Mouse (Mus musculus): ENCODE measurements around the gene Myh3.

- TF ChIP-seq POLR2A (IDR thresholded peaks at IDR 0.05; ENCODE audit: control insufficient read depth, low read depth, low read length) (no peak), CTCF (IDR thresholded peaks at IDR 0.05; ENCODE audit: control insufficient read depth, insufficient read depth, insufficient replicate concordance, low read depth, low read length) (no peak)
These were observed 47.3 kb downstream of the Myh3 start for GRCm38 (mm10) chr11:67125361-67125760.

All from testis, adult 2 months (tissue).